Mouse (Mus musculus) inflammation-experienced regulatory T-cells, adult 16 weeks (primary cell): ENCODE measurements around the gene Mea1. TPM values are rescaled to one million over a fixed set of nuclear protein-coding genes. Genes with fewer than 3 reads are reported as not detected.

Experiments
- polyA plus RNA-seq: library from polyadenylated mRNA; unstranded; fragments of 100-300 nt; shearing (Covaris generic); gene quantifications from one replicate; pipeline ENCODE4 v1.2.1, GENCODE M21; 2017

Gene Mea1
- 170 TPM for polyA plus RNA-seq

DNA sequence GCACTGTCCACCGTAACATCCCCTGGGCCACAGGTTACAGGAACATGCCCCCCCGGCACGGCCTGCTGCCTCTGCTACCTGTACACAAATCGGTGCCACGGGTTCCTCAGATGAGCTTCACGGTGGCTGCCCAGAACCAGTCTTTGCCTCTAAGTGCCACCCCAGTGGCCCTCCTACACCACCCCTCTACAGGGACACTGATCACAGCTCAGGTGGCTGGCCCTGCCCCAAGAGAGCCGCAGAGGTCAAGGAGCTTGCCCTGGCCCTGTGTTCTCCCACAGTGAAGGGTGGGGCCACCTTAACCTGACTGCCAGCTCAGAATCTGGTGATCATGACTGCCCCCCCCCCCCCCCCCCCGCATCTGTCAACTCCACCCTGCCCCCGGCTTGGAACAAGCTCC lies at the start of gene Mea1:
Gene Mea1, plus strand, starts transcription at position 378 of the 400 bp plus-strand sequence.

DNA sequence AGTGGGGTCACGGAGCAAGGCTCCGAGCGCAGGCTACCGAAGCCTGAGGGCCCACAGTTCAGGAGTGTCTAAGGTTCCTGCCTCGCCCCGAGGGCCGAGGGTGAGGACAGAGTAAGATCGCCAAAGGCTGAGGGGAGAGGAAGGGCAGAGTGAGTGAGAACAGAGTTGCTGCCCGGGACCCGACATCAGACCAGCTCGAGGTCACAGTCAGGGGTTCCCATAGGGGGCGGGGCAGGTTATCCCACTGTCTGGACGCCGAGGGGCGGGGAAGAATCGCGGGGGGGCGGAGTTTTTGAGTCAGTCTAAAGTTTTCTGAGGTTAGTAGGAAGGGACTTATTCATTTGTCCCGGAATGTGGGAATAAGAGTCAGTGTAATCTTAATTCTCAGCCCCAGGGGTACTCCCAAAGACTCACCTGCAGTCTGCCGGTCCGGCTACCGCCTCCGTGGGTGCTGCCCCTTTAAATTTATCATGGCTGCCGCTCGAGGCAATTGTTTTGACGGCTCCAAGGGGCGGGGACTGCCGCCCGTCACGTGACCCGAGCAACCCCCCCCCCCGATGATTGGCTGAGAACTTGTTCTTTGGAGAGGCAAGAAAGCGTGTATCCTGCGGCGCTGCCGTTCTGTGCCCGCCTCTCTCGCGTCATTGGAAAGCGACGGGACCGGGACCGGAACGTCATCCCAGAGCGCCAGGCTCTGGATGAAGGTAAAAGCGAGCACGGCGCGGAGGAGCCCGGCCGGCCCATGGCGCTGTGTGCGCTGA lies 32.9 kb upstream of the Mea1 start, which contains the start of the genes Klc4 and Mrpl2:
Gene Klc4, minus strand, starts transcription at position 462 of the 761 bp plus-strand sequence.
Gene Mrpl2, plus strand, starts transcription at position 669 of the 761 bp plus-strand sequence.

DNA sequence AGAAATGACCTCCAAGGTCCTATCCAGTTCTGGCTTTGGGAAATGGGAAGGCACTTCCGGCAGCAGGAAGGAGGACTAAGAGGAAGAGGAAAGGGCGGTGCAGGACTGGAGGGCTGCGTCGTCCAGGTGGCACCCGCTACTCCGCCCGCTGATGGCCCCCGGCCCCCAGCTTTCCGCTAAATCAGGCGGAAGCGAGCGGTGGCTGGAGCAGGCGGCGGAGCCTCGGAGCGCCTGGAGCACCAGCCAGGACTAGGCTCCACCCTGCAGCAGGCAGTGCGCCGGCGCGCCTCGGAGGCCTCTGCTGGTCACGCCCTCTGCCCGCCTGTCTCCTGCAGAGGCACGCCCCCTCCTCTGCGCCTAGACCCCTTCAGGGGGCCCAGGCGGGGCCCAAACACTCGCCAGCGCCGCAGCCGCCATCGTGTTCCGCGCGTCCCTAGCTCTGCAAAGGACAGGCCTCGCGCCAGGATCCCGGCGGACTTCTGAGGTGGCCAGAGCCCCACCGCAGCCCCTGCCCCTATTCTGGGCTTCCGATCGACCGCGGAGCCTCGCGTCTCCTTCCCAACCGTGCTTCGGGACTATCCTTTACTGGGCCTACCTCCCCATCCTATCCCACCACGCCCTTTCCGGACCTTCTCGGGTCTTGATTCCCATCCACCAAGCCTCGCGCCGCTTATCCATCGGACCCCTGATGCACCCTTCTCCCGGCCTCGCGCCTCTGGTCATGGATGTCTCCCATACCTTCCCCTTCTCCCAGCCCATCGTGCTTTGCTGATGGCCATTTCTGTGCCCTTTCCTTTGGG lies 28.2 kb upstream of the Mea1 start, which contains the start of gene Cul7:
Gene Cul7, plus strand, starts transcription at position 106 of the 800 bp plus-strand sequence.

DNA sequence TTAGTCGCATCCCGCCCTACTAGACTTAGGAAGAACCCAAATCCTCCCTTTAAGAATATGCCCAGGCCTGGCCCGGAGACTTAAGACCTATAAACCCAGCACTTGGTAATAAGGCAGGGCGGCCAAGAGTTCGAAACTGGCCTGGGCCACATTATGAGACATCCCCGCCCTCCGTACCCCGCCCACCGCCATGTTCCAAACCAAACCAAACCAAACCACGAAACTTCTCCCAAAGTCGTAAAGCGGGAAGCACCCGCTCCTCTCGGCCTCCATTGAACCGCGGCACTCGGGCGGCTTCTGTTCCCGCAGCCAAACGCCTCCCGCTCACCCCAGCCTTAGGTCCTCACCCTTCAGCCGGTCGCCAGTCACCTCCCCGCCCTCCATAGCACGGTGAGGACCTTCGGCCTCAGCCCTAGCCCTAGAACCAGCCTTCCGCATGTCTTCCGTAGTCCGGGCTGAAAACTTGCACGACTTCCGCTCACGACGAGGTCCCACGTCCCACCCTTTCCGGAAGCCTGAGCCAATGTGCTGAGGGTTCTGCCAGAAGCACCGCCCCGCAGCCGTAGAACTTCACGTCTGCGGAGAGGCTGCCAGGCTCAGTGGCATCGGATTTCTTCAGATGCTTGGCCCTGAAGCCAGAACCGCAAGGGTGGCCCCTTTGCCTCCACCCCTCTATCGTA lies 4.6 kb upstream of the Mea1 start, which contains the start of gene Rrp36:
Gene Rrp36, minus strand, starts transcription at position 503 of the 680 bp plus-strand sequence.

DNA sequence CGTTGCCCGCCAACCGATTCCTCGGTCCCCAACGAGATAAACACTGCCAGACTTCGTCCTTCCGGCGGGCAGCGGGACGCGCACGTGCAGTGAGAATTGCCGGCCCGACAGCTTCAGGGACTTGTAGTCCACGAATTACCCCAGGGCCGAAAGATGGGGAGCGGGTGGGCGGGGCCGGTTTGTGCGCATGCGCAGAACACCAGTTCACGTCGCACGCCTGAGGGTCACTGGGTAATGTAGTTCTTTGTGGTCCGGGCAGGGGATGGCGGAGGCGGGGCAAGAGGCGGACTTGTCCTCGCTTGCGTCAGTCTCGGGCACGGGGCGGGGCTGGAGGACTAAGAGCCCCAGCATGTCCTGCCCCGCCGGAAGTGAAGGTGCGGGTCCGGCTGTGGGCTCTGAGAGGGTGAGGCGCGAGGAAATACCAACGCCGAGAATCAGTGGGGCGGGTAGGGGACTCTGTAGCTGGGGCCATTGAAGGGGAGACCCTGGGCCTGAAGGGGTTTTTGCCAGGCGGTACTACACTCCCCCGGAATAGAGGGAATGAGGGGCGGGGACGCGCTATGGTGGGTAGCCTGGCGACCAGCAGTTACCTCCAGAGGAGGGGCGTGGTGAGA lies 2.3 kb downstream of the Mea1 start, which contains the start of gene Klhdc3:
Gene Klhdc3, minus strand, starts transcription at position 155 of the 614 bp plus-strand sequence.

DNA sequence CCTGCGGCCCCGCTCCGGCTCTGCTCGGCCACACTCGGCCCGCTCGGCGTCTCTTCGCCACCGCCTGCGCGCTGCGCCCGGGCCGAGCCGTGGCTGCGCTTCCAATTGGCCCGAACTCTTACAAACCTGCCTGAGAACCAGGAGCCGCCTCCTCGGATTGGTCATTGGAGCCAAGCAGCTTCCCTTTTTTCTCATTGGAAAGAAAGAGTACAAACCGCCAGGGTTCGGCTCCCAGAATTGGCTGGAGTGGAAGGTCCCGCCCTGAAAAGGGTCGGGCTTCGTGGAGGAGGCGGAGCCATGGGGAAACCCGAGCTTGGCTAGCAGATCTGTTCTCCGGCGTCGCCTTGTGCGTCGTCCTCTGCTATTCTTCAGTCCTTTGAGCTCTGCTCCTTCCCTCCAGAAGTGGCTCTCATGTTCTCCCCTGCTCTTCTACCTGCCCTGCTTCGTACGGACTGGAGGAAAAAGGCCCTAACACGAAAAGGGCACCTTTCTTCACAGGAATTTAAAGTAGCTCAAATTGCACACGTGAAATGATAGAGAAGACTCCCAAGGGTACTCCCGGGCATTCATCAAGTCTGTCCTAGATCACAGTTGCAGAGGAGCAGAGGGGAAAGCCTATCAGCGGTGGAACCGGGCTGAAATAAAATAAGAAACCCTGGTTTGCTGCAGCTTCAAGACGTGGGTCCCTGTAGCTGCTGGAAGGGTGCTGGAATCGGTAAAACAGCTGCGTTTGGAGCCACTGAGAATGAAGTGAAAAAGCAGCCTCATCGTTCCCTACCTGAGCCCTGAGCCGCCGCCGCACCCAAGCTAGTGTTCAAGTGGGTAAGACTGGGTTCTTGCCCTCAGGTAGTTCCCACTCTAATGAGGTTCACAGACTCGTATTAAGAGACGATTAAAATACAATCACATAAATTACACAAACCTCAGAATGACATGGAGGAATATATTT lies 26.6 kb downstream of the Mea1 start, which contains the start of gene Ppp2r5d:
Gene Ppp2r5d, minus strand, starts transcription at position 225 of the 949 bp plus-strand sequence.

DNA sequence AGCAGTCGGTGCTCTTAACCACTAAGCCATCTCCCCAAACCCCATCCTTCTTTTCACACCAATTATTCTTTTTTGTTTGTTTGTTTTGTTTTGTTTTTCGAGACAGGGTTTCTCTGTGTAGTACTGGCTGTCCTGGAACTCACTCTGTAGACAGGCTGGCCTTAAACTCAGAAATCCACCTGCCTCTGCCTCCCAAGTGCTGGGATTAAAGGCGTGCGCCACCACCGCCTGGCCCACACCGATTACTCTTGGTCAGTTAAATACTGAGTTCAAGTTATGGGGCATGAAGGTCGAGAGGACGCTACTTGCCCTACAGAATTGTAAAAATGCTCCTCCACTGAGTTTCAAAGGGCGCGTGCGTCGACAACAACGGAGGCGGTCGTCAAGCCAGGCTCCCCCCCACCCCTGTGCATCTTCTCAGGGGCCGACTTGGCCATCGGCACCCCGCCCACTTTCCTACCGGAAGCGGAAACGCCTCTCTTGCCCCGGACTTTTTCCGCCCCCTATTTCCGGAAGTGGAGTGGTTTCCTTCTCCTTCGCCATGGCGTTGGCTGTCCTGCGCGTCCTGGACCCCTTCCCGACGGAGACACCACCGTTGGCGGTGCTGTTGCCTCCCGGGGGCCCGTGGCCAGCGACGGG lies 32.5 kb downstream of the Mea1 start, which contains the start of gene Pex6:
Gene Pex6, plus strand, starts transcription at position 505 of the 639 bp plus-strand sequence.

DNA sequence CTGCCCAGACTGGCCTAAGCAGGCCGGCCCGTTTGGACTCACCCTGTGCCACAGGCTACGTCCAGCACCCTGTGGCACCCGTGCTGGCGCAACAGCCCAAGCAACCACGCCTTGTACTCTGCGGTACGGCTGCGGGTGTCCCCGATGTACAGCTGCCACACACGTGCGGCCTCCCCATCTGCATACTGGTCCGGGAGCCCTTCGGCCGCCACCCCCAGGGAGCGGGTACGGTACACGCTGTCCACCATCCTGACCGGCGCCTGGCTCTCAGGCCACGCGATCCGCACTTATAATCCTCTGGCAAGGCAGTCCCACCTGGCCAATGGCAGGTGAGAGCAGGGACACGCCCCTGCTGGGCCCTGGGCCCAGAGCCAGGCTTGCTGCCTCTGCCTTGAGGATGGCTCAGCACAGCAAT lies 50.3 kb downstream of the Mea1 start, which contains the start of gene Gnmt:
Gene Gnmt, minus strand, starts transcription at position 265 of the 415 bp plus-strand sequence.

Other genes starting within 250 kb of the Mea1 start
- not detected for gene Crip3, start 249.9 kb upstream of the Mea1 start, polyA plus RNA-seq
- gene Slc22a7, start 240.3 kb upstream of the Mea1 start, polyA plus RNA-seq: not detected
- 0.18 TPM for gene Ttbk1, start 191.1 kb upstream of the Mea1 start, polyA plus RNA-seq
- gene Dnph1, start 182.1 kb upstream of the Mea1 start, polyA plus RNA-seq: 8.4 TPM
- 13.2 TPM for gene Cul9, start 132.4 kb upstream of the Mea1 start, polyA plus RNA-seq
- gene Srf, start 122.6 kb upstream of the Mea1 start, polyA plus RNA-seq: 3.4 TPM
- gene Ptk7, start 49.3 kb upstream of the Mea1 start, polyA plus RNA-seq: not detected
- 25.8 TPM for gene Klc4, start 32.8 kb upstream of the Mea1 start, polyA plus RNA-seq
- gene Mrpl2, start 32.6 kb upstream of the Mea1 start, polyA plus RNA-seq: 70.8 TPM
- gene Cul7, start 28.5 kb upstream of the Mea1 start, polyA plus RNA-seq: 13.5 TPM
- gene Rrp36, start 4.4 kb upstream of the Mea1 start, polyA plus RNA-seq: 68.2 TPM
- 84.9 TPM for gene Klhdc3, start 2.1 kb downstream of the Mea1 start, polyA plus RNA-seq
- 66.6 TPM for gene Ppp2r5d, start 26.3 kb downstream of the Mea1 start, polyA plus RNA-seq
- 3.0 TPM for gene Pex6, start 32.7 kb downstream of the Mea1 start, polyA plus RNA-seq
- 0.67 TPM for gene Gnmt, start 50.4 kb downstream of the Mea1 start, polyA plus RNA-seq
- gene Cnpy3, start 73.4 kb downstream of the Mea1 start, polyA plus RNA-seq: 63.8 TPM
- gene Ptcra, start 84.9 kb downstream of the Mea1 start, polyA plus RNA-seq: not detected
- gene 2310039H08Rik, start 93.8 kb downstream of the Mea1 start, polyA plus RNA-seq: 26.7 TPM
- gene Rpl7l1, start 103.9 kb downstream of the Mea1 start, polyA plus RNA-seq: 169 TPM
- 23.2 TPM for gene Bicral, start 179.7 kb downstream of the Mea1 start, polyA plus RNA-seq
- gene Tbcc, start 211.9 kb downstream of the Mea1 start, polyA plus RNA-seq: 23.2 TPM
- gene Prph2, start 231.7 kb downstream of the Mea1 start, polyA plus RNA-seq: not detected